Mouse (Mus musculus): ENCODE results near the gene Pdlim4.

The Pdlim4 gene

GRCm38 (mm10) chr11:54091726-54092125, 22.9 kb upstream of the Pdlim4 start:
- DNase-seq (ENCODE audit: low spot score in 2 of 2): peak in 1 of 2 experiments; percentile 32

- no peak for DNase-seq (ENCODE audit: low spot score in 2 of 2)
These were observed 21.5 kb upstream of the Pdlim4 start for GRCm38 (mm10) chr11:54090091-54090879.

- peak; percentile 80 to 89 for DNase-seq (ENCODE audit: low spot score in 2 of 2)
These were observed 20.1 kb upstream of the Pdlim4 start for GRCm38 (mm10) chr11:54088947-54089317.

- no peak for DNase-seq (ENCODE audit: low spot score in 2 of 2)
These were observed 19.6 kb upstream of the Pdlim4 start for GRCm38 (mm10) chr11:54088253-54088946.

- DNase-seq (ENCODE audit: low spot score in 2 of 2): no peak
These were observed 17.0 kb upstream of the Pdlim4 start for GRCm38 (mm10) chr11:54085816-54086215.

- no peak for DNase-seq (ENCODE audit: low spot score in 2 of 2)
These were observed 16.2 kb upstream of the Pdlim4 start for GRCm38 (mm10) chr11:54084976-54085375.

- DNase-seq (ENCODE audit: low spot score in 2 of 2): no peak
These were observed 13.9 kb upstream of the Pdlim4 start for GRCm38 (mm10) chr11:54082725-54083124.

GRCm38 (mm10) chr11:54080435-54080834, 11.6 kb upstream of the Pdlim4 start:
- no peak for DNase-seq (ENCODE audit: low spot score in 2 of 2)

GRCm38 (mm10) chr11:54076101-54076500, 7.3 kb upstream of the Pdlim4 start:
- no peak for DNase-seq (ENCODE audit: low spot score in 2 of 2)

GRCm38 (mm10) chr11:54075353-54075752, 6.5 kb upstream of the Pdlim4 start:
- no peak for DNase-seq (ENCODE audit: low spot score in 2 of 2)

- no peak for DNase-seq (ENCODE audit: low spot score in 2 of 2)
These were observed 4.5 kb upstream of the Pdlim4 start for GRCm38 (mm10) chr11:54073291-54073690.

GRCm38 (mm10) chr11:54071726-54072445, 3.1 kb upstream of the Pdlim4 start:
- DNase-seq (ENCODE audit: low spot score in 2 of 2): no peak

- no peak for DNase-seq (ENCODE audit: low spot score in 2 of 2)
These were observed 756 bp downstream of the Pdlim4 start for GRCm38 (mm10) chr11:54067996-54068519.

GRCm38 (mm10) chr11:54067318-54067995, 1.4 kb downstream of the Pdlim4 start:
- no peak for DNase-seq (ENCODE audit: low spot score in 2 of 2)

GRCm38 (mm10) chr11:54066400-54066799, 2.4 kb downstream of the Pdlim4 start:
- no peak for DNase-seq (ENCODE audit: low spot score in 2 of 2)

- DNase-seq (ENCODE audit: low spot score in 2 of 2): no peak
These were observed 3.0 kb downstream of the Pdlim4 start for GRCm38 (mm10) chr11:54065915-54066178.

- no peak for DNase-seq (ENCODE audit: low spot score in 2 of 2)
These were observed 3.5 kb downstream of the Pdlim4 start for GRCm38 (mm10) chr11:54065106-54065914.

GRCm38 (mm10) chr11:54064412-54064978, 4.3 kb downstream of the Pdlim4 start:
- no peak for DNase-seq (ENCODE audit: low spot score in 2 of 2)

GRCm38 (mm10) chr11:54063472-54063775, 5.4 kb downstream of the Pdlim4 start:
- no peak for DNase-seq (ENCODE audit: low spot score in 2 of 2)

- DNase-seq (ENCODE audit: low spot score in 2 of 2): no peak
These were observed 5.9 kb downstream of the Pdlim4 start for GRCm38 (mm10) chr11:54062753-54063471.

All from spleen, postnatal 10 days (tissue).